Mouse (Mus musculus) c-Kit-positive CD71-positive TER-119-positive erythroid progenitor cells, embryonic 14.5 days (primary cell): ENCODE results near the gene Olfr978.
"Not testable (repeated sequence)": the region's sequence is repeated elsewhere in the genome, so short reads cannot be mapped to it uniquely, and the experiment has no call there.

Source experiments
- DNase-seq: peaks from one replicate; pipeline ENCODE4 v3.0.0-alpha.2; 2013; ENCODE audit warnings: low spot score

Gene Olfr978

GRCm38 (mm10) chr9:39991813-39992212, at the start of gene Olfr978:
Gene Olfr978 (plus strand): TSS chr9:39992113.
- DNase-seq, result no peak

GRCm38 (mm10) chr9:39951946-39952345, 40.0 kb upstream of the Olfr978 start, which contains the start of gene Olfr975:
Gene Olfr975 (minus strand): TSS chr9:39952046.
- no peak for DNase-seq

- DNase-seq, result not testable (repeated sequence)
Measured at GRCm38 (mm10) chr9:39961033-39961432, 30.9 kb upstream of the Olfr978 start, which contains the start of gene Olfr976. Gene Olfr976 (minus strand): TSS chr9:39961133.

GRCm38 (mm10) chr9:39976581-39977145, 15.2 kb upstream of the Olfr978 start:
- DNase-seq, result not testable (repeated sequence)

GRCm38 (mm10) chr9:40003365-40003764, 11.5 kb downstream of the Olfr978 start, which contains the start of gene Olfr979:
Gene Olfr979 (minus strand): TSS chr9:40003465.
- DNase-seq, result no peak

GRCm38 (mm10) chr9:40009482-40009881, 17.6 kb downstream of the Olfr978 start, which contains the start of gene Olfr980:
Gene Olfr980 (minus strand): TSS chr9:40009582.
- DNase-seq, result no peak

- no peak for DNase-seq
Measured at GRCm38 (mm10) chr9:40021164-40021563, 29.3 kb downstream of the Olfr978 start, which contains the start of gene Olfr981. Gene Olfr981 (plus strand): TSS chr9:40021464.
